Mouse (Mus musculus) testis, adult 2 months (tissue): ENCODE data around the gene Ripor3.

Source experiments
- CTCF ChIP-seq: fragments of 200-500 bp; IDR thresholded peaks from 2 replicates; pipeline ENCODE4 v1.5.1; 2012; ENCODE audit warnings: low read depth, mild to moderate bottlenecking, inconsistent platforms, low read length, moderate library complexity; ENCODE audit not compliant: control insufficient read depth, insufficient read depth, insufficient replicate concordance
- POLR2A ChIP-seq: fragments of 200-500 bp; IDR thresholded peaks from 2 replicates; pipeline ENCODE4 v1.6.1; 2012; ENCODE audit warnings: low read depth, mild to moderate bottlenecking, inconsistent platforms, low read length, moderate library complexity; ENCODE audit not compliant: control insufficient read depth

- TF ChIP-seq CTCF, result no peak
- TF ChIP-seq POLR2A, result no peak
Measured at GRCm38 (mm10) chr2:168005616-168006015, 4.8 kb downstream of the Ripor3 start.
